Mouse (Mus musculus) B cell, adult (primary cell): ENCODE results near the gene Gm20903. TPM values are rescaled to one million over a fixed set of nuclear protein-coding genes. Genes with fewer than 3 reads are reported as not detected.

Source experiments
- total RNA-seq: library from RNA; stranded (reverse); gene quantifications from 4 replicates; pipeline ENCODE4 v1.2.4, GENCODE M21; 2023; ENCODE audit not compliant: inconsistent age

The Gm20903 gene
- not detected in 4 replicates for total RNA-seq

DNA sequence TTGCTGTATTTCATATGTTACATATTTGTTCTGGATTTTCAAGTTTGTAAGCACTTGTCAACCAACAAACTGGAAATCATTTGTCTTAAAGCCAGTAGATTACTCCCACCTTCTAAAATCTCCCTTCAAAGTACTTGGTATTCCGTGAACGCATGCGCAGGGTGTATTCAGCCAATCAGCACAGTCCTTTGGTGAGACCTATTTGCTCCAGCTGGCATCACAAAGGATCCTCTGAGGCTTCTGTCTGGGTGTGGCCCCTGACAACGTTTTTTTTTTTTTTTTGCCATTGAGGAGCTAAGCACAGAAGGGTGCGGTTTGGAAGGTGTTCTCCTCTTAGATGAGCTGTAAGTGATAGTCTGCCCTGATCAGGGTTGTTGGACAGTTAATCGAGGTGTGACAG lies at the start of gene Gm20903:
Gene Gm20903, plus strand, starts transcription at position 301 of the 400 bp plus-strand sequence.

